Mouse (Mus musculus): Measurements from ENCODE around the gene Mylk3. TPM values are rescaled to one million over a fixed set of nuclear protein-coding genes. Genes with fewer than 3 reads are reported as not detected.

Gene Mylk3
- polyA plus RNA-seq, 1 experiment from 2014 or later, result 1.6 TPM

DNA sequence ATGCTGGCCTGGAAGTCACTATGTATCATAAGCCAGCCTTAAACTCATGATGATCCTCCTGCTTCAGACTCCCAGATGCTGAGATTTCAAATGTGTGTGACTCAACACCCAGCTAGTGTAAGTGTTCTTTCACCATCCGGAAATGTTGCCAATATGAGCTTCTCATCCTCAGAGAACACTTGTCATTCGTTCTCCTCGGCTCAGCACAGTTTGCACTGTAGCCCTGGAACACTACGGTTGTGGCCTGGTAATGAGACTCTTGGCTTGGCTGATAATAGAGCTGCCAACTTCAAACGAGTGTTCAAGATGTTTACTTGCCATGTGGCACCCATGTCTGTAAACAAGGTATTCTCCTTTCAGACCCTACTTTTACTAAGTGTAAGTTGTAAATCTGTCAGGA is 82.6 kb downstream of the Mylk3 start:
- peaks cover 62% of the 10 kb centered on the region for H3K36me3 ChIP-seq
- H3K27me3 ChIP-seq, result no peaks in the 10 kb centered on the region
- H3K4me2 ChIP-seq (replicated peaks), result no peak overlapping the region
- H3K4me1 ChIP-seq, result peaks cover 20% of the 10 kb centered on the region
- H3K27ac ChIP-seq, result no peak overlapping the region
- WGBS, result 82% methylated on average over 5 of the region's 5 CpGs
- no peaks in the 10 kb centered on the region for H3K9me3 ChIP-seq
- H3K9ac ChIP-seq, result no peak overlapping the region
- no peak overlapping the region for H3K4me3 ChIP-seq
- no peak for ATAC-seq (ENCODE audit: low FRiP score, low read depth)

DNA sequence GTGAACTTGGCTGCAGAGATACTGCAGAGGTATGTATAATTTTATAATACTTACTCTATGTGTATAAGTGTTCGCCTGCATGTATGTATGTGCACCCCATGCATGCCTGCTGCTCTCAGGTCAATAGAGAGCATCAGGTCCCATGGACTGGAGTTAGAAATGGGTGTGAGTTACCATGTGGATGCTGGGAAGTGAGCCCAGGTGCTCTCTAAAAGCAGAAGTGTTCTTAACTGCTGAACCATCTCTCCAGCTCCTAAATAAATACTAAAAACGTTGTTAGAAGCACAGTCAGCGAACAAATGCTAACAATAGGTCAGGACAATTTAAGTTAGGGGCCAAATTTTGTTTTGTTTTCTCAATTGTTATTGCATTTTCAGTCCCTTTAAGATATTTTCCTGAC is 83.2 kb downstream of the Mylk3 start:
- H3K36me3 ChIP-seq, result peaks cover 56% of the 10 kb centered on the region
- H3K27ac ChIP-seq, result no peak overlapping the region
- H3K4me3 ChIP-seq, result no peak overlapping the region
- peaks cover 26% of the 10 kb centered on the region for H3K4me1 ChIP-seq
- no peak overlapping the region for H3K4me2 ChIP-seq (replicated peaks)
- no peak overlapping the region for H3K9ac ChIP-seq
- no peaks in the 10 kb centered on the region for H3K27me3 ChIP-seq
- no peaks in the 10 kb centered on the region for H3K9me3 ChIP-seq
- 90% methylated on average over 3 of the region's 3 CpGs for WGBS
- no peak for ATAC-seq (ENCODE audit: low FRiP score, low read depth)

DNA sequence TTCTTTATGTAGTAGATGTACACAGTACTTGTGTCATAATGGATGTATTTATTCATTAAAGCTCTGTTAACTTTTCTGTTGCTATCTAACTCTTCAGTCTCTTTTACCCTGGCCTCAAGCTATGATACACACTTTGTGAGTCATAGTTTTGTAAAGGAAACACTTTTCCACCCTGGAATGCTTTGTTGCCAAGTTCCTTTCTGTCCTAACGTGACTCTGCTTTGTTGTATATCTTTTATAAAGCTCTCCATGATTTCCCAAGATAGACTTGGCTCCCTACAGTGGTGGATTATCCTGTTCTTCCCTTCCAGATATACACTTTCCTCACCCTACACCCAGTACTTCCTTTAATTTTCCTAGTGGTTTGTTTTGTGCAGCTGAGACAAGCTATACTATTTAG is 84.2 kb downstream of the Mylk3 start:
- H3K9ac ChIP-seq, result no peak overlapping the region
- H3K27me3 ChIP-seq, result no peaks in the 10 kb centered on the region
- 0 out of 2 replicates have a peak overlapping the region, but pooled peaks have one; percentile 14 for H3K4me2 ChIP-seq (replicated peaks)
- no peak overlapping the region for H3K27ac ChIP-seq
- WGBS, result 55% methylated on average over 1 of the region's 1 CpGs
- peaks cover 47% of the 10 kb centered on the region for H3K36me3 ChIP-seq
- peaks cover 31% of the 10 kb centered on the region for H3K4me1 ChIP-seq
- no peak overlapping the region for H3K4me3 ChIP-seq
- H3K9me3 ChIP-seq, result no peaks in the 10 kb centered on the region
- ATAC-seq (ENCODE audit: low FRiP score, low read depth), result no peak

GRCm38 (mm10) chr8:85299434-85300077 is 86.6 kb downstream of the Mylk3 start, which contains the start of the genes Orc6 and Vps35:
Gene Orc6, plus strand, starts transcription at chr8:85299632.
Gene Vps35, minus strand, starts transcription at chr8:85299802.
- peaks cover 31% of the 10 kb centered on the region for H3K4me1 ChIP-seq
- H3K27ac ChIP-seq, result peak within 1 kb of the TSS; percentile 93
- H3K36me3 ChIP-seq, result peaks cover 26% of the 10 kb centered on the region
- H3K4me2 ChIP-seq (replicated peaks), result peak within 1 kb of the TSS; percentile 86
- H3K9me3 ChIP-seq, result no peaks in the 10 kb centered on the region
- H3K9ac ChIP-seq, result peak within 1 kb of the TSS; percentile 88
- H3K4me3 ChIP-seq, result peak within 1 kb of the TSS; percentile 93
- ATAC-seq (ENCODE audit: low FRiP score, low read depth), result peak; percentile 98
- H3K27me3 ChIP-seq, result no peaks in the 10 kb centered on the region
- under 1% methylated on average over 63 of the region's 63 CpGs for WGBS

DNA sequence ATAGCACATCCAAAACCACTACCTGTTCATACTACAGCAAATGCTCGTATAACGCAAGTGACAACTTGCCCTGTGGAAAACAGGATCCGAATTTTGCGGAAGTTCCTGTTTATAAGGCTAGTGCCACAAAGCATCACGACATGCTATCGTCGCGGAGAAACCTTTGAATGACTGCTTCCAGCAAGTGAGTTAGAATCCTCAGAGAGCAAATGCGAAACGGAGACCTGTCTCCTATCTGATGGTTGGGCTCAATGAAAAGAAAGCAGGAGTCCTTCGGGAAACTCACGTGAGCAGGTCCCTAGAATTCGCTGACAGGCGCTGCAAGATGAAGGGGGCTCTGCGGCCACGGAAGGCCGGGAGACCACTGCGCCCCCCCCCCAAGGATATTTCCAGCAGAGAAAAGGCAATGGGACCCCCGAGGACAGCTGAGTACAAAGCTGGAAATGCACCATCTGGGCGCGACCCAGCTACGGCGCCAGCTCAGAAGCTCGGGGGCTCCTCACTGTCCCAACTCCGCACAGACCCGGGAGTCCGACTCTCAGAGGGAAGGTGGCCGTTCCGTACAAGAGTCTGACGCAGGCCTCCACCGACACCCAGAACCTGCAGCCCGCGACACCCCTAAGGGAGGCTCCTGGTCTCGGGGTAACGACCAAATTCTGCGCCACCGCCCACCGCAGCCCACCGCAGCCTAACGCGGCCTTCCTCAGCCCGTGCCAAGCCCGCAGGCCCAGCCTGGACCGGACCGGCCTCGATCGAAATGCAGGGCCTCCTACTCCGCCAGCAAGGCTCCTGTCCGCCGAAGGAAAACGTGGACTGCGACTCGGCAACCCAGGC is 87.3 kb downstream of the Mylk3 start:
- H3K36me3 ChIP-seq, result peaks cover 26% of the 10 kb centered on the region
- no peak for ATAC-seq (ENCODE audit: low FRiP score, low read depth)
- no peaks in the 10 kb centered on the region for H3K9me3 ChIP-seq
- peaks cover 31% of the 10 kb centered on the region for H3K4me1 ChIP-seq
- H3K4me3 ChIP-seq, result peak overlapping the region; percentile 93
- no peaks in the 10 kb centered on the region for H3K27me3 ChIP-seq
- peak overlapping the region; percentile 93 for H3K27ac ChIP-seq
- WGBS, result under 1% methylated on average over 53 of the region's 53 CpGs
- H3K9ac ChIP-seq, result peak overlapping the region; percentile 88
- H3K4me2 ChIP-seq (replicated peaks), result peak overlapping the region; percentile 86

GRCm38 (mm10) chr8:85286846-85287245 is 99.3 kb downstream of the Mylk3 start:
- Histone ChIP-seq H3K27ac (no peak overlapping the region), H3K4me2 (replicated peaks) (no peak overlapping the region), H3K36me3 (peaks cover 71% of the 10 kb centered on the region), H3K9ac (no peak overlapping the region), H3K27me3 (no peaks in the 10 kb centered on the region), H3K4me3 (no peak overlapping the region), H3K4me1 (no peaks in the 10 kb centered on the region), H3K9me3 (no peaks in the 10 kb centered on the region)
- no peak for ATAC-seq (ENCODE audit: low FRiP score, low read depth)
- 95% methylated on average over 1 of the region's 1 CpGs for WGBS

Other genes with a start within 250 kb of the Mylk3 start
- gene Cks1brt, start 234.4 kb downstream of the Mylk3 start, polyA plus RNA-seq (2015; fragmentation: Nextera tagmentation; extraction: Ambion mirVana), result not detected in 2 replicates
- not detected in 2 replicates for gene Olfr371, start 160.4 kb downstream of the Mylk3 start, polyA plus RNA-seq (2015; fragmentation: Nextera tagmentation; extraction: Ambion mirVana)
- 109 and 116 TPM in 2 replicates for gene Orc6, start 86.7 kb downstream of the Mylk3 start, polyA plus RNA-seq (2015; fragmentation: Nextera tagmentation; extraction: Ambion mirVana)
- gene Vps35, start 86.5 kb downstream of the Mylk3 start, polyA plus RNA-seq (2015; fragmentation: Nextera tagmentation; extraction: Ambion mirVana), result 128 and 136 TPM in 2 replicates
- gene 4921524J17Rik, start 46.5 kb upstream of the Mylk3 start, polyA plus RNA-seq (2015; fragmentation: Nextera tagmentation; extraction: Ambion mirVana), result 52.1 and 55.4 TPM in 2 replicates
- 42.5 and 43.6 TPM in 2 replicates for gene Gpt2, start 106.2 kb upstream of the Mylk3 start, polyA plus RNA-seq (2015; fragmentation: Nextera tagmentation; extraction: Ambion mirVana)
- 159 and 167 TPM in 2 replicates for gene Dnaja2, start 169.0 kb upstream of the Mylk3 start, polyA plus RNA-seq (2015; fragmentation: Nextera tagmentation; extraction: Ambion mirVana)

All from limb, embryonic 13.5 days (tissue).